Mouse (Mus musculus) forebrain, embryonic 11.5 days (tissue): ENCODE data around the gene Cmya5. TPM values are rescaled to one million over a fixed set of nuclear protein-coding genes. Genes with fewer than 3 reads are reported as not detected.

Source experiments
- ATAC-seq: fragments of 200-750 bp; cut with Nextera tagmentation; replicated peaks from 2 replicates; pipeline ENCODE4 v1.8.0; 2017; ENCODE audit warnings: moderate TSS enrichment; ENCODE audit not compliant: low FRiP score
- DNase-seq: peaks from one replicate; pipeline ENCODE4 v3.0.0-alpha.2; 2017; ENCODE audit warnings: low spot score
- H3K27ac ChIP-seq: fragments of 300-500 bp; sonication (generic); 2 replicates; pipeline ENCODE4 v1.5.1; 2014; ENCODE audit warnings: low read depth, low read length
- H3K27me3 ChIP-seq: fragments of 300-500 bp; sonication (generic); 2 replicates; pipeline ENCODE4 v1.6.1; 2014; ENCODE audit warnings: mild to moderate bottlenecking, low read length, mixed read lengths; ENCODE audit not compliant: control insufficient read depth, insufficient read depth
- H3K36me3 ChIP-seq: fragments of 300-500 bp; sonication (generic); 2 replicates; pipeline ENCODE4 v1.6.1; 2014; ENCODE audit warnings: mild to moderate bottlenecking, low read length, moderate library complexity, mixed read lengths; ENCODE audit not compliant: control insufficient read depth, insufficient read depth
- H3K4me1 ChIP-seq: fragments of 300-500 bp; sonication (generic); replicated peaks from 2 replicates; pipeline ENCODE4 v1.6.1; 2014; ENCODE audit warnings: low read length, mixed read lengths; ENCODE audit not compliant: control insufficient read depth, insufficient read depth
- H3K4me2 ChIP-seq: fragments of 300-500 bp; sonication (generic); 2 replicates; pipeline ENCODE4 v1.6.1; 2014; ENCODE audit warnings: low read depth, mild to moderate bottlenecking, low read length, moderate library complexity, mixed read lengths; ENCODE audit not compliant: severe bottlenecking
- H3K4me3 ChIP-seq: fragments of 300-500 bp; sonication (generic); 2 replicates; pipeline ENCODE4 v1.5.1; 2014; ENCODE audit warnings: low read depth, low read length
- H3K9ac ChIP-seq: fragments of 300-500 bp; sonication (generic); 2 replicates; pipeline ENCODE4 v1.6.1; 2014; ENCODE audit warnings: low read length
- H3K9me3 ChIP-seq: fragments of 300-500 bp; sonication (generic); 2 replicates; pipeline ENCODE4 v1.6.1; 2016; ENCODE audit warnings: low read length, mixed read lengths; ENCODE audit not compliant: control insufficient read depth
- WGBS: fragments of 180-500 bp; shearing (Covaris S2); extraction: QIAGEN DNeasy Blood & Tissue Kit; methylation state at CpG from one replicate; pipeline ENCODE4 v1.1.7; 2014; 5-methylcytosine and 5-hydroxymethylcytosine counted together
- polyA plus RNA-seq: library from polyadenylated mRNA; unstranded; fragments of >200 nt; fragmentation: Nextera tagmentation; extraction: Ambion mirVana; gene quantifications from 2 replicates; pipeline ENCODE4 v1.2.1, GENCODE M21; 2014

The Cmya5 gene
- polyA plus RNA-seq, 1 experiment from 2014 or later = 0.13 TPM

GRCm38 (mm10) chr13:93036218-93036617 lies 108.3 kb downstream of the Cmya5 start:
- 40% methylated on average over 4 of the region's 4 CpGs for WGBS
- no peaks in the 10 kb centered on the region for H3K27me3 ChIP-seq
- no peak overlapping the region for H3K27ac ChIP-seq
- ATAC-seq (no peak), DNase-seq (no peak)
- H3K4me2 ChIP-seq = no peak overlapping the region
- no peak overlapping the region for H3K4me3 ChIP-seq
- H3K9ac ChIP-seq = no peak overlapping the region
- no peaks in the 10 kb centered on the region for H3K9me3 ChIP-seq
- H3K4me1 ChIP-seq = no peaks in the 10 kb centered on the region
- no peaks in the 10 kb centered on the region for H3K36me3 ChIP-seq

GRCm38 (mm10) chr13:93029337-93029736 lies 115.2 kb downstream of the Cmya5 start:
- no peak overlapping the region for H3K9ac ChIP-seq
- no peak overlapping the region for H3K4me3 ChIP-seq
- H3K9me3 ChIP-seq = no peaks in the 10 kb centered on the region; the same call in 1 of the 2 replicates
- 66% methylated on average over 4 of the region's 4 CpGs for WGBS
- DNase-seq = no peak
- no peak overlapping the region for H3K27ac ChIP-seq
- no peak for ATAC-seq
- H3K4me1 ChIP-seq = no peaks in the 10 kb centered on the region
- no peak overlapping the region for H3K4me2 ChIP-seq
- no peaks in the 10 kb centered on the region for H3K27me3 ChIP-seq
- no peaks in the 10 kb centered on the region for H3K36me3 ChIP-seq

- Histone ChIP-seq H3K36me3 (no peaks in the 10 kb centered on the region), H3K4me2 (no peak overlapping the region), H3K4me1 (no peaks in the 10 kb centered on the region), H3K27ac (no peak overlapping the region), H3K27me3 (no peaks in the 10 kb centered on the region), H3K9ac (no peak overlapping the region), H3K9me3 (no peaks in the 10 kb centered on the region; the same call in 1 of the 2 replicates), H3K4me3 (no peak overlapping the region)
- ATAC-seq (no peak), DNase-seq (peak; percentile 33)
- WGBS = 63% methylated on average over 2 of the region's 2 CpGs
Observed at GRCm38 (mm10) chr13:93024837-93025236, 119.7 kb downstream of the Cmya5 start.

- WGBS = 71% methylated on average over 1 of the region's 1 CpGs
- Histone ChIP-seq H3K27ac (no peak overlapping the region), H3K4me3 (no peak overlapping the region), H3K27me3 (no peaks in the 10 kb centered on the region), H3K4me2 (no peak overlapping the region), H3K9ac (no peak overlapping the region), H3K36me3 (no peaks in the 10 kb centered on the region), H3K4me1 (no peaks in the 10 kb centered on the region), H3K9me3 (no peaks in the 10 kb centered on the region)
- DNase-seq = no peak
- ATAC-seq = no peak
Observed at GRCm38 (mm10) chr13:93022158-93022557, 122.4 kb downstream of the Cmya5 start.

GRCm38 (mm10) chr13:93012952-93013351 lies 131.6 kb downstream of the Cmya5 start:
- ATAC-seq = no peak
- H3K36me3 ChIP-seq = no peaks in the 10 kb centered on the region
- DNase-seq = no peak
- no peaks in the 10 kb centered on the region for H3K4me1 ChIP-seq
- no peak overlapping the region for H3K27ac ChIP-seq
- H3K9ac ChIP-seq = no peak overlapping the region
- no peak overlapping the region for H3K4me3 ChIP-seq
- 82% methylated on average over 8 of the region's 8 CpGs for WGBS
- H3K27me3 ChIP-seq = no peaks in the 10 kb centered on the region
- H3K9me3 ChIP-seq = no peaks in the 10 kb centered on the region
- no peak overlapping the region for H3K4me2 ChIP-seq

- Histone ChIP-seq H3K4me1 (no peaks in the 10 kb centered on the region), H3K9ac (no peak overlapping the region), H3K4me3 (no peak overlapping the region), H3K36me3 (no peaks in the 10 kb centered on the region), H3K9me3 (no peaks in the 10 kb centered on the region), H3K4me2 (no peak overlapping the region), H3K27ac (no peak overlapping the region), H3K27me3 (no peaks in the 10 kb centered on the region)
- DNase-seq = no peak
- 91% methylated on average over 4 of the region's 4 CpGs for WGBS
- ATAC-seq = no peak
Observed at GRCm38 (mm10) chr13:93011315-93011714, 133.2 kb downstream of the Cmya5 start.

GRCm38 (mm10) chr13:93010524-93010923 lies 134.0 kb downstream of the Cmya5 start:
- no peaks in the 10 kb centered on the region for H3K36me3 ChIP-seq
- no peaks in the 10 kb centered on the region for H3K9me3 ChIP-seq
- H3K27ac ChIP-seq = no peak overlapping the region
- DNase-seq = no peak
- no peak overlapping the region for H3K4me2 ChIP-seq
- no peaks in the 10 kb centered on the region for H3K27me3 ChIP-seq
- no peaks in the 10 kb centered on the region for H3K4me1 ChIP-seq
- no peak overlapping the region for H3K4me3 ChIP-seq
- no peak for ATAC-seq
- WGBS = 80% methylated on average over 7 of the region's 7 CpGs
- H3K9ac ChIP-seq = no peak overlapping the region

GRCm38 (mm10) chr13:93007078-93007477 lies 137.4 kb downstream of the Cmya5 start:
- no peak overlapping the region for H3K4me3 ChIP-seq
- no peaks in the 10 kb centered on the region for H3K9me3 ChIP-seq
- H3K27ac ChIP-seq = no peak overlapping the region
- H3K27me3 ChIP-seq = no peaks in the 10 kb centered on the region
- ATAC-seq (no peak), DNase-seq (no peak)
- no peaks in the 10 kb centered on the region for H3K4me1 ChIP-seq
- H3K36me3 ChIP-seq = no peaks in the 10 kb centered on the region
- no peak overlapping the region for H3K4me2 ChIP-seq
- WGBS = 80% methylated on average over 4 of the region's 4 CpGs
- no peak overlapping the region for H3K9ac ChIP-seq

- ATAC-seq (no peak), DNase-seq (no peak)
- no peaks in the 10 kb centered on the region for H3K27me3 ChIP-seq
- H3K4me3 ChIP-seq = no peak overlapping the region
- H3K9ac ChIP-seq = no peak overlapping the region
- H3K4me2 ChIP-seq = no peak overlapping the region
- WGBS = 92% methylated on average over 4 of the region's 4 CpGs
- no peaks in the 10 kb centered on the region for H3K9me3 ChIP-seq
- H3K27ac ChIP-seq = no peak overlapping the region
- no peaks in the 10 kb centered on the region for H3K4me1 ChIP-seq
- H3K36me3 ChIP-seq = no peaks in the 10 kb centered on the region
Observed at GRCm38 (mm10) chr13:93006347-93006746, 138.2 kb downstream of the Cmya5 start.
